ENCODE assay signal across 8 mouse cellular contexts in the genomic region with DNA sequence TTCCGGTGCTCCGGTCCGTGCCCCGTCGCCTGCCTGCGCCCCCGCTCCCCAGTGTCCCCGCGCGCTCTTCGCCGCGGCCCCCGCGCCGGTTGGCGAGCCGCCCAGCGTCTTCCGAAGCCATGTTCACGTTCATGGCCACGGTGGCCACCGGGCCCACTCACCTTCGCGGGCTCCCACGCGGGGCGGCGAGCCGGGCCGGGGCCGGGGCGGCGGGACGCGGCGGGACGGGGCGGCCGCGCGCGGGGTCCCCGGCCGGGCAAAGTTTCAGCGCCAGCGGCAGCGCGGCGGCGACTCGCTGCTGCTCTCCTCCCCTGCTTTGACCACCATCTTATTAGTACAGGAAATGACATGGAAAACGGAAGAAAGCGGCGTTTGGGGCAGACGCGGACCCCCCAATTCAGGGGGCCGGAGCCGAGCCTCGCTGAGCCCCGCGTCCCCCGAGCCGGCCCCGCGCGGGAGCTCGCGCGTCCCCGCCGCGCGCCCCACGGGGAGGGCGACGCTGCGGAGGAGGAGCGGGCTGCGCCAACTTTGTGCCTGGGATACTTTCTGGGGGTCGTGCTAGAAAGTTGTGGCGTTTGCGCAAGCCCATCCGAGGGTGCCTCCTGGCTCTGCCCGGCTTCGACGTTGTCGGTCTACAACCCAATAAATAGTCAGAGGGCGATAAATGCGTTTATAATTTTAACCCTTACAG. TPM values are rescaled to one million over a fixed set of nuclear protein-coding genes. Genes with fewer than 3 reads are reported as not detected.
A peak's percentile ranks its signal among the peaks of the same experiment; 100 is the strongest.
DNase-seq lines count a peak whose midpoint lies in the region; ATAC-seq and TF ChIP-seq lines count a peak whose summit lies in the region.

Gene Prdm11 (minus strand): TSS at position 350 of the 691 bp plus-strand sequence.

- H3K4me2 ChIP-seq in heart, embryonic 12.5 days = peak within 1 kb of the TSS; percentile 69
- H3K4me2 ChIP-seq in embryonic facial prominence, embryonic 14.5 days (ENCODE audit: low read depth, low read length) = peak within 1 kb of the TSS; percentile 57
- H3K4me2 ChIP-seq in limb, embryonic 15.5 days = peak within 1 kb of the TSS; percentile 70

- H3K79me2 ChIP-seq in MEL (ENCODE audit: control insufficient read depth, insufficient read depth, low read length, poor library complexity) = peaks cover 9% of the 10 kb centered on the region

- DNase-seq in heart, adult 11 months = no peak
- DNase-seq in MEL (ENCODE audit: low read depth, low spot score) = peak; percentile 43
- peak; percentile 72 for DNase-seq in embryonic facial prominence, embryonic 14.5 days (ENCODE audit: low spot score)
- DNase-seq in naive thymus-derived CD4-positive, alpha-beta T cell, adult 2 months (ENCODE audit: low read depth) = peak; percentile 71
- no peak for DNase-seq in urinary bladder, postnatal 4 days (ENCODE audit: low spot score in 2 of 2)

- H3K4me1 ChIP-seq in heart, embryonic 12.5 days (replicated peaks) = peaks cover 56% of the 10 kb centered on the region
- H3K4me1 ChIP-seq in MEL (ENCODE audit: control insufficient read depth in 1 of 2, insufficient read depth in 2 of 2, low read length in 2 of 2) = peaks cover 0 to 16% of the 10 kb centered on the region in 2 experiments; a peak in 3 of 4 replicates
- H3K4me1 ChIP-seq in embryonic facial prominence, embryonic 14.5 days (ENCODE audit: control insufficient read depth, insufficient read depth, low read length) = peaks cover 26% of the 10 kb centered on the region
- peaks cover 55% of the 10 kb centered on the region for H3K4me1 ChIP-seq in limb, embryonic 15.5 days

- H3K9me3 ChIP-seq in heart, embryonic 12.5 days (replicated peaks) = no peaks in the 10 kb centered on the region
- no peaks in the 10 kb centered on the region for H3K9me3 ChIP-seq in MEL (replicated peaks; ENCODE audit: insufficient read depth, low read length)
- no peaks in the 10 kb centered on the region for H3K9me3 ChIP-seq in embryonic facial prominence, embryonic 14.5 days (ENCODE audit: control insufficient read depth, low read length)
- no peaks in the 10 kb centered on the region for H3K9me3 ChIP-seq in limb, embryonic 15.5 days

- WGBS in heart, embryonic 12.5 days = under 1% methylated on average over 89 of the region's 90 CpGs
- under 1% methylated on average over 24 of the region's 90 CpGs for WGBS in embryonic facial prominence, embryonic 14.5 days
- WGBS in limb, embryonic 15.5 days = under 1% methylated on average over 72 of the region's 90 CpGs

- no peak for TF ChIP-seq CTCF in MEL (IDR thresholded peaks at IDR 0.05 in 2 of 3, conservative IDR thresholded peaks at IDR 0.05 in 1 of 3; ENCODE audit: control insufficient read depth in 1 of 3, insufficient read depth in 1 of 3, low read depth in 2 of 3, low read length in 3 of 3, poor library complexity in 1 of 3, severe bottlenecking in 1 of 3)

- ATAC-seq in heart, embryonic 12.5 days (ENCODE audit: insufficient number of reproducible peaks, low FRiP score) = peak; percentile 34
- peak; percentile 38 for ATAC-seq in embryonic facial prominence, embryonic 14.5 days (ENCODE audit: low read depth)
- ATAC-seq in inflammation-experienced regulatory T-cells, adult 6 months = peak; percentile 23
- ATAC-seq in limb, embryonic 15.5 days (ENCODE audit: insufficient number of reproducible peaks, low FRiP score, low TSS enrichment, low read depth) = peak; percentile 42; the same call in 1 of the 2 replicates

- TF ChIP-seq POLR2A in MEL (IDR thresholded peaks at IDR 0.05; ENCODE audit: control insufficient read depth in 1 of 2, insufficient read depth in 1 of 2, low read depth in 1 of 2, low read length in 2 of 2, poor library complexity in 1 of 2) = peak in 1 of 2 experiments; percentile 70; a peak in 2 of 4 replicates

- H3K27me3 ChIP-seq in heart, embryonic 12.5 days (replicated peaks) = no peaks in the 10 kb centered on the region
- peaks cover 0 to 1% of the 10 kb centered on the region in 2 experiments; a peak in 1 of 4 replicates for H3K27me3 ChIP-seq in MEL (ENCODE audit: control insufficient read depth in 1 of 2, insufficient read depth in 2 of 2, low read length in 2 of 2)
- H3K27me3 ChIP-seq in embryonic facial prominence, embryonic 14.5 days (replicated peaks; ENCODE audit: control insufficient read depth, insufficient read depth, low read length) = no peaks in the 10 kb centered on the region
- H3K27me3 ChIP-seq in limb, embryonic 15.5 days = no peaks in the 10 kb centered on the region

- no peaks in the 10 kb centered on the region; the same call in 1 of the 2 replicates for H3K36me3 ChIP-seq in heart, embryonic 12.5 days
- H3K36me3 ChIP-seq in MEL (ENCODE audit: control insufficient read depth in 1 of 2, insufficient read depth in 2 of 2, low read length in 2 of 2) = peaks cover 0 to 19% of the 10 kb centered on the region in 2 experiments; a peak in 2 of 4 replicates
- H3K36me3 ChIP-seq in embryonic facial prominence, embryonic 14.5 days (ENCODE audit: control insufficient read depth, insufficient read depth, low read length) = no peaks in the 10 kb centered on the region
- peaks cover 3% of the 10 kb centered on the region; the same call in 1 of the 2 replicates for H3K36me3 ChIP-seq in limb, embryonic 15.5 days

- peak within 1 kb of the TSS; percentile 98 for H3K4me3 ChIP-seq in heart, embryonic 12.5 days
- peak within 1 kb of the TSS; percentile 70 to 71 for H3K4me3 ChIP-seq in MEL (ENCODE audit: control insufficient read depth in 1 of 2, insufficient read depth in 1 of 2, low read depth in 2 of 2, low read length in 2 of 2)
- H3K4me3 ChIP-seq in embryonic facial prominence, embryonic 14.5 days (ENCODE audit: low read depth, low read length) = peak within 1 kb of the TSS; percentile 72
- peak within 1 kb of the TSS; percentile 89 for H3K4me3 ChIP-seq in limb, embryonic 15.5 days

- no peak for TF ChIP-seq RAD21 in MEL (IDR thresholded peaks at IDR 0.05; ENCODE audit: low read depth, low read length)

- TF ChIP-seq EP300 in MEL (IDR thresholded peaks at IDR 0.05; ENCODE audit: low read depth in 1 of 2, low read length in 2 of 2) = no peak

- peak within 1 kb of the TSS; percentile 97 for H3K9ac ChIP-seq in heart, embryonic 12.5 days
- H3K9ac ChIP-seq in MEL (ENCODE audit: control insufficient read depth, low read depth, low read length, poor library complexity, severe bottlenecking) = peak within 1 kb of the TSS; percentile 97
- H3K9ac ChIP-seq in embryonic facial prominence, embryonic 14.5 days (ENCODE audit: low read depth, low read length) = peak within 1 kb of the TSS; percentile 96
- H3K9ac ChIP-seq in limb, embryonic 15.5 days = peak within 1 kb of the TSS; percentile 99

- H3K27ac ChIP-seq in heart, embryonic 12.5 days (ENCODE audit: poor library complexity, severe bottlenecking) = peak within 1 kb of the TSS; percentile 98
- H3K27ac ChIP-seq in MEL (ENCODE audit: control insufficient read depth, low read depth, low read length) = peak within 1 kb of the TSS; percentile 36
- peak within 1 kb of the TSS; percentile 98 for H3K27ac ChIP-seq in embryonic facial prominence, embryonic 14.5 days (replicated peaks; ENCODE audit: low read depth, low read length)
- peak within 1 kb of the TSS; percentile 98 for H3K27ac ChIP-seq in limb, embryonic 15.5 days

TF ChIP-seq in MEL, 35 proteins besides CTCF, POLR2A, EP300 and RAD21:
- TF ChIP-seq ZKSCAN1 (IDR thresholded peaks at IDR 0.05; ENCODE audit: low read depth, low read length) (no peak), ZNF384 (IDR thresholded peaks at IDR 0.05; ENCODE audit: low read depth, low read length) (no peak), USF1 (IDR thresholded peaks at IDR 0.05; ENCODE audit: low read depth, low read length) (no peak), NELFE (IDR thresholded peaks at IDR 0.05; ENCODE audit: low read depth, low read length) (peak; percentile 37), ZC3H11A (IDR thresholded peaks at IDR 0.05; ENCODE audit: low read depth, low read length) (no peak), BHLHE40 (IDR thresholded peaks at IDR 0.05; ENCODE audit: borderline replicate concordance, low read depth, low read length) (0 out of 2 replicates have a peak, but pooled peaks have one; percentile 2), MAX (IDR thresholded peaks at IDR 0.05; ENCODE audit: low read length) (no peak), ZMIZ1 (IDR thresholded peaks at IDR 0.05; ENCODE audit: low read depth, low read length) (no peak), MAZ (IDR thresholded peaks at IDR 0.05; ENCODE audit: low read depth, low read length) (peak; percentile 18; the same call in 1 of the 2 replicates), SIN3A (IDR thresholded peaks at IDR 0.05; ENCODE audit: low read length) (0 out of 2 replicates have a peak, but pooled peaks have one; percentile 46), TCF12 (IDR thresholded peaks at IDR 0.05; ENCODE audit: low read depth, low read length) (0 out of 2 replicates have a peak, but pooled peaks have one; percentile 6), MYC (IDR thresholded peaks at IDR 0.05; ENCODE audit: low read depth, low read length) (no peak), RCOR1 (IDR thresholded peaks at IDR 0.05; ENCODE audit: low read depth, low read length) (no peak), GATA1 (IDR thresholded peaks at IDR 0.05; ENCODE audit: low read depth, low read length) (no peak), TBP (IDR thresholded peaks at IDR 0.05; ENCODE audit: low read depth, low read length) (no peak), KAT2A (conservative IDR thresholded peaks at IDR 0.05; ENCODE audit: low read depth, low read length) (no peak; the same call in 1 of the 2 replicates), MYB (IDR thresholded peaks at IDR 0.05; ENCODE audit: low read depth, low read length) (0 out of 2 replicates have a peak, but pooled peaks have one; percentile 21)
TF ChIP-seq in MEL: peak in this region for 6.

RNA-seq across cellular contexts. Expression of gene Prdm11, which starts in this region (rescaled TPM):
- 5.6 and 5.8 TPM in 2 replicates for polyA plus RNA-seq in heart, embryonic 12.5 days (2016; fragmentation: Nextera tagmentation; extraction: Ambion mirVana)
- total RNA-seq in MEL (2012; rRNA removed) = 5.5 and 5.6 TPM in 2 replicates
- 1 to 10 TPM in 1 of 2 experiments, not detected in 1; 9.2 TPM for polyA plus RNA-seq in MEL (2012; ENCODE audit: insufficient read depth in 1 of 2, insufficient read length in 2 of 2, low read depth in 1 of 2, low replicate concordance in 2 of 2, missing spikeins in 1 of 2)
- polyA plus RNA-seq in embryonic facial prominence, embryonic 14.5 days (2014; fragmentation: Nextera tagmentation; extraction: Ambion mirVana) = 4.6 and 4.8 TPM in 2 replicates
- 1 to 10 TPM; 1.1 to 2.8 (median 2.0) TPM for polyA plus RNA-seq in inflammation-experienced regulatory T-cells, adult 6 months (2017; shearing (Covaris generic))
- 10.0 and 10.2 TPM in 2 replicates for polyA plus RNA-seq in limb, embryonic 15.5 days (2015; fragmentation: Nextera tagmentation; extraction: Ambion mirVana)

Comparison
In these comparisons a context has a peak if more than half of its experiments do, and no peak if none do; other contexts are left out.
1. H3K27ac ChIP-seq: peak in every context shown above with its lines; median percentile 98 in heart, embryonic 12.5 days; 98 in embryonic facial prominence, embryonic 14.5 days; 98 in limb, embryonic 15.5 days; 36 in MEL.
2. DNase-seq: peak in MEL (single experiment), embryonic facial prominence, embryonic 14.5 days (single experiment) and naive thymus-derived CD4-positive, alpha-beta T cell, adult 2 months (single experiment); none in heart, adult 11 months (single experiment) and urinary bladder, postnatal 4 days (0 of 2).
3. Peak in every context shown above with its lines, with median percentiles within 50 percentile points of each other: ATAC-seq, H3K4me2 ChIP-seq, H3K4me3 ChIP-seq and H3K9ac ChIP-seq.